Mouse (Mus musculus) layer of hippocampus, adult 11-12 months (tissue): ENCODE results near the gene Jarid2.

ENCODE experiments used
- DNase-seq: peaks from one replicate; pipeline ENCODE4 v3.0.0; 2022; ENCODE audit warnings: low spot score

The Jarid2 gene

DNA sequence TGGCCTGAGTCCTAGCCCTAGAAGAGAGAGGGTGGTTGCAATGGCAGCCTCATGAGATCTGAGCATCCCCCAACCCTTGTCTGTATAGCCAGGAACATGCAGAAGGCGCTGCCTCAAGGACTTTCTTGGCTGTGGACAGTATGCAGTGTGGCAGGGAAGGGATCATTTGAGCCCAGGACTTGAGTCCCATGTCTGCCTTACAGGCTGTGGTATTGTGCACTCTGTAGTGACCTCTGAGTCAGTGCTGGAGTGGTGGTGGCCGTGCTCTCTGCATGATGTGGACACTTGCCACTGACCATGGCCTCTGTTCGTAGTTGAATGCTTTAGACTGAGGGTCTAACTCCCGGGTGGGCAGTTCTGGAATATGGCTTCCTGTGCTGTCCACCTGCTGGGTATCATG lies 187.9 kb downstream of the Jarid2 start:
- no peak for DNase-seq

DNA sequence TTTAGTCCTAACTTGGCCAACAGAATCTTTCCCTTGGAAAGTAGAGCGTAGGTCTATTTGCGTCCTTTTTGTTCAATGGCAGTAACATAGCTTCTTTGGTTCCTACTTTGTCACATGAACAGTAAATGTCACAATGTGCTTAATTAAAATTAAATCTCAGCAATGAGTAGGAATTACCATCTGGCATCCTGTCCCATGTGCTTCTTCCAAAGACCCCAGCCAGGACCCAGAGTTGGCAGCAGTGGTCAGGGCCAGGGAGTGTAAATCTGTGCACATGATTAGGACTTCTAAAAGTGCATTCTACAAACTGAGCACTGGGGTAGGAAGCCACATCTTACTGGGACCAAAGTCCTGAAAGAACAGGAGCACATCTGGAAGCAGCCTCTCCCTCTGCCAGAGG lies 189.0 kb downstream of the Jarid2 start:
- no peak for DNase-seq

DNA sequence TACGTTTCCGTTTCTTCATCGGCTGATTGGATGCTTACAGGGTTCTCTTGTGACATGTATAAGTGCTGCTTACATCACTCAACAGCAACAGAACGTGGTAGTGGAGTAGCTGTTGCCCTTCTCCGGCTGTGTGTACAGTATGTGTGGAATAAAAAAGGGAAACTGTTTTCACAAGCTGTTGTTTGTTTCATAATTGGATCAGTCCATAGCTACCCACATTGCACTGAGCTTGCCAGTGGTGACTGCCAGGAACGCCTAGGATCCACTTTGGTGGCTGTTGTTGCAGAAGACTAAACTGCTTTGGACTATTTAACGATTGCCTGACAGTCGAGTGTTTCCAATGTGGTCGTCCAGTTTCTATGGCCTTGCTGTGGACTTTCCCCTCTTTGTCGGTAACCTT lies 191.8 kb downstream of the Jarid2 start:
- DNase-seq = peak; percentile 43

GRCm38 (mm10) chr13:44921721-44922120 lies 192.4 kb downstream of the Jarid2 start:
- no peak for DNase-seq

DNA sequence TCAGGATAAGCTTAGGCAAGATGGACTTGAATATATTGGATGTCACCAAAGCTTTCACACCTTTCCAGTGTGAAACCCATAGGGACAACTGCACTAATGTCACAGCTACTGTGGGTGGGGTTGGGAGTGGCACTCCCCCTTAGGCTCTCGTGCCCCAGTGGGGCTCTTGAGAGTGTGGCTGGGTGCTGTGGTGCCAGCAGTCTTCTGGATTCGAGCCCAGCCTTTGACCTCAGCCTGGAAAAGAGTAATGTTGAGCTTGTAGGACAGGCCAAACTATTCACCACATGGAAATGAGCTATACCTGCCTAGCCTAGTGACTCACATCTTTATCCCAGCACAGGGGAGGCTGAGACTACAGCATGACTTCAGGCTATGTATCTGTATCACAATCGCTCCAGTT lies 194.8 kb downstream of the Jarid2 start:
- DNase-seq = no peak

GRCm38 (mm10) chr13:44925173-44925572 lies 195.9 kb downstream of the Jarid2 start:
- DNase-seq = no peak

- no peak for DNase-seq
Measured at GRCm38 (mm10) chr13:44926311-44926710, 197.0 kb downstream of the Jarid2 start.

- DNase-seq = no peak
Measured at GRCm38 (mm10) chr13:44932307-44933264, 203.3 kb downstream of the Jarid2 start.

- DNase-seq = no peak
Measured at GRCm38 (mm10) chr13:44933575-44933974, 204.3 kb downstream of the Jarid2 start.

DNA sequence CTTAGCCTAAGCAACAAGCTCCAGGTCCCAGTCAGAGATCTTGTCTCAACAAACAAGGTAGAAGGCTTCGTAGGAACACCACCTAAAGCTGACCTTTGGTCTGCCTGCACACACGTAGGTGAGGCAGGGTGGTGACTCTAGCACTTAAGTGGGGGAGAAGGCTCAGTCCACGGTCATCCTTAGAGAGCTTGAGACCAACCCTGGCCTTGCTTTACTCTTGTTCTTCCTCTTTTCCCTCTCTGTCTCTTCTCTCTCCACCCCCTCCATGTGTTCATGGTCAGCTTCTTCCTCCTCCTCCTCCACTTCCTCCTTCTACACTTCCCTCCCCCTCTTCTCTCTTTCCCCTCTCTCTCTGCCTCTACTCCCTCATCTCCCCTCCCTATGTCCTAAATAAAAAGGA lies 208.4 kb downstream of the Jarid2 start:
- DNase-seq = no peak

DNA sequence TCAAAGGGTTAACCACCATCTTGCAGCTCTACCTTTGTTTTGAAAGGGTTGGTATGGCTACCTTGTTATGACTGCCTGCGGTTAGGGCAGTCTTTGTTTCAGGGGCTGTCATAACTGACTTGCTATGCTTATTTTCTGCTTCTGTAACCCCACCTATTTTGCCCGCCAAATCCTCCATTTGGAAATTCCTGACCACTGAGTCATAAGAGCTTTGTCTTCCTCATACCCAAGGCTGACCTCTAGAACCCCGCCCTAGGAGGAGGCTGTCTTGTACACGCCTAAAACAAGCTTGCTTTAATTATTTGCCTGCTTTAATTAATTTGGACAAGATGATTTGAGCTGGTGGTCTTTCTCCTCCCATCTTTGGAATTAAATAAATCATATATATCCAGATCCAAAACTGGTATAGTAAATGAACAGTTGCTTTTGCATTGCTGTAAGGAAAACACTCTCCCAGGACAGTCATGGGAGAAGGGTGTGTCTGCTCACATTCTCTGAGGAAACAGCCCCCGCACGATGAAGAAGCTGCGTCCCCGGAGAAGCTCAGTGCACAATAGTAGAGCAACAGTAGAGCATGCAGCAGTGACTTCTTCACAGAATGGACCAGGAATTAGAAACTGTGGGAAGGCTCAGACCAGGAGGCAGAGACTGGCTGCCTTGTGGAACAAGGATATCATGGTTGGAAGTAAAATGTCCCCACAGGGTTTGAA lies 210.2 kb downstream of the Jarid2 start:
- DNase-seq = no peak

DNA sequence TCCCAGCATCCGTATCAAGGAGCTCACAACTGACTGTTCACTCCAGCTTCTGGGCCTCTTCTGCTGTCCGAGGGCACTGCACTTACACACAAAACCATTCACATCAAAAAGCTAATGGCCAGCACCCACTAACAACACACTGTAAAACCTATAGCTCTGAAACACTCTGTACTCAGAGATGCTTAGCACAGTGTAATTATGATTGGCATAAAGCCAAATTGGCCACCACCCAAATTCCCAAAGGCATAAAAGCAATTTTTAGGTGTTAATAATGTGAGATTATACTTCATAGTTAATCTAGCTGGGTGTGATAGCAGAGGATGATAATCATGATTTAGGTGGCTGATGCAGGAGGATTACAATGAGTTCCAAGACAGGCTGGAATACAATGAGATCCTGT lies 214.3 kb downstream of the Jarid2 start:
- no peak for DNase-seq

DNA sequence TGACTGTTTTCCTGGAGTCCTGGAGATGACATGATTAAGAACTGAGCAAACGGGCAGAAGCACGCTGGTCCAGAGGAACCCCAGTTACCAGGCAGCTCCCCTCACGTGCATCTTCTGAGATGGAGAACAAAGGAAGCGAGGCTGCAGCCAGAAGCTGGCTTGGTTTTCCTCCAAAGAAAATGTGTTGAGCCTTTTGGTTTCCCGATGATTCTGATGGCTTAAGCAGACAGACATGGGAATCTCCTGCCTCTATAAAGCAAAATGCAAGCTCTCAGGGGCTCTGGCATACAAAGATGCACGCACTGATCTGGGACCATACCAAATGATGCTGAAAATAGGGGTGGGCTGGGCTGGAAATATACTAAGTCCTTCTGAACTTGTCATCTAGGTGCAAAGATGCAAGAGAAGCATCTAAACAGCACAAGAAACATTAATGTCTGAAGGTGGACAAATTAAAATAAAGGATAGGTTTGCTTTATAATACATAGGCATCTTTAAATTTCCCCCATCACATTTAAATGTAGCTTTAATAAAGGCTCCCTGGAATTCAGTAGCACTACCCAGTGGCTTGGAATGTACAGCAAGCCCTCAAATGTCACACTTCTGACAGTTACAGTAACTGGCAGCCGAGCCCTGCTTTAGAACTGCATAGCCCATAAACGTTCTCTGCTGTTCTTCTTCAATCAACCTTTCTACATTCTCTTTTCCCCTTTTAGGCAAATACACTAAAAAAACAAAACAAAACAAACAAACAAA lies 217.8 kb downstream of the Jarid2 start:
- peak; percentile 30 for DNase-seq

GRCm38 (mm10) chr13:44948320-44949250 lies 219.3 kb downstream of the Jarid2 start:
- DNase-seq = no peak

- no peak for DNase-seq
Measured at GRCm38 (mm10) chr13:44952393-44953086, 223.3 kb downstream of the Jarid2 start.

DNA sequence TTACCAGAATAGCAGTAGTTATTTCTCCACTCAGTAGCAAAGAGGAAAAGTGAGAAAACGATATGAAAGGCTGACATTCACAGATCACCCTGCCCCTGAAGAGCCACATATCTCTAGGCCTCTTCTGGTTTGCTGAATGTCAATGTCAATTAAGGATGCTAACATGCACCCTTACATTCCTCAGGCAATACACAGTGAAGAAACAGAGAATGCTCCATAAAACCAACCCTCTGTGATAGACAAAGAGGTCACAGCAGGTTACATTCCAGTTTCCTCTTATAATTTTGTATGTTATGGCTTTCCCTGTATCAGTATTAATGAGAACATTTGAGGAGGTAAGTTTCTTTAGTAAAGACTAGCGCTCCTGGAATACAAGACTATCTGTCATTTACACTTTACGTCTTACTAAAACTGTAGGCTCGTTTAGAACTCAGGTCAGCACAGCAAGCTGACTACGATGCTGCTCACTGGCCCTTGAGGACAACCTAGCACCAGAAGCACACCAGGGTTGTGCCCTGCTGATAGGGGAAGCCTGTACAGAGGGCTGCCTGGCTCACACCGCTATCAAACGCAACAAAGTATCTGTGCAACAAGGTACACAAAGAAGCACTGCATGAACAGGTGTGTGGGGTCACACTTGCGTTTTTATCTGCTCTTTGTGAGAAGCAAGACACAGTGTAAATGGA lies 224.4 kb downstream of the Jarid2 start:
- DNase-seq = no peak

DNA sequence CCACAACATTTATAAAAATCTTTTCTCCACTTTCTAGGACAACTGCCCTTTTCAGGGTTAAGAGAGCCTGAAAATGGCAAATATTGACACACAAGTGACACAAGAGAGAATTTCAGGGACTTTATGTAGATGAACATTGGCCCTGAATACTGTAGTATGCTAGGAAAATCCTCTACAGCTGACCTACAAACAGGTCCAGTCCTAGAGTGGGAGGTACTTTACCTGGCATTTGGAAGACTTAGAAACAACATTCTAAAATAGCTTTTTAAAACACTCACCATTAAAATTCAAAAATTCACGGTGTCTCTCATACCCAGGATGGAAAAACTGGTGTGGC lies 224.9 kb downstream of the Jarid2 start:
- no peak for DNase-seq

- DNase-seq = no peak
Measured at GRCm38 (mm10) chr13:44955781-44956180, 226.5 kb downstream of the Jarid2 start.

- no peak for DNase-seq
Measured at GRCm38 (mm10) chr13:44957049-44957448, 227.8 kb downstream of the Jarid2 start.
